Mouse (Mus musculus) liver, adult 2 months (tissue): ENCODE data around the gene Txndc16. TPM values are rescaled to one million over a fixed set of nuclear protein-coding genes. Genes with fewer than 3 reads are reported as not detected.

ENCODE experiments used
- DNase-seq: peaks from one replicate; pipeline ENCODE4 v3.0.0-alpha.2; 2011; ENCODE audit warnings: low read depth, low spot score; ENCODE audit errors: extremely low read depth
- H3K27ac ChIP-seq: fragments of 200-500 bp; replicated peaks from 2 replicates; pipeline ENCODE4 v1.5.1; 2012; ENCODE audit warnings: low read depth, mild to moderate bottlenecking, control low read depth, inconsistent platforms, low read length; ENCODE audit not compliant: insufficient read depth
- H3K27me3 ChIP-seq: fragments of 200-500 bp; 2 replicates; pipeline ENCODE4 v1.6.1; 2012; ENCODE audit warnings: mild to moderate bottlenecking, moderate library complexity, low read length, inconsistent platforms; ENCODE audit not compliant: control insufficient read depth, insufficient read depth
- H3K36me3 ChIP-seq: fragments of 200-500 bp; 2 replicates; pipeline ENCODE4 v1.6.1; 2012; ENCODE audit warnings: low read length, inconsistent platforms; ENCODE audit not compliant: control insufficient read depth, insufficient read depth
- H3K4me1 ChIP-seq: fragments of 200-500 bp; 2 replicates; pipeline ENCODE4 v1.6.1; 2011; ENCODE audit warnings: low read length; ENCODE audit not compliant: control insufficient read depth, insufficient read depth
- H3K4me3 ChIP-seq: fragments of 200-500 bp; 2 replicates; pipeline ENCODE4 v1.5.1; 2011; ENCODE audit warnings: low read depth, mild to moderate bottlenecking, control low read depth, low read length, moderate library complexity; ENCODE audit not compliant: insufficient read depth
- H3K79me2 ChIP-seq: fragments of 200-500 bp; 2 replicates; pipeline ENCODE4 v1.6.1; 2012; ENCODE audit warnings: inconsistent platforms, mild to moderate bottlenecking, low read length, moderate library complexity; ENCODE audit not compliant: control insufficient read depth, insufficient read depth
- H3K9ac ChIP-seq: fragments of 200-500 bp; 2 replicates; pipeline ENCODE4 v1.6.1; 2012; ENCODE audit warnings: low read depth, mild to moderate bottlenecking, control low read depth, inconsistent platforms, low read length
- CTCF ChIP-seq: fragments of 200-500 bp; IDR thresholded peaks from 2 replicates; pipeline ENCODE4 v1.5.1; 2011; ENCODE audit warnings: low read depth, low read length, control low read depth
- POLR2A ChIP-seq: fragments of 200-500 bp; IDR thresholded peaks from 2 replicates; pipeline ENCODE4 v1.6.1; 2011; ENCODE audit warnings: low read length, control low read depth; ENCODE audit not compliant: insufficient read depth; ENCODE audit errors: extremely low read depth
- WGBS: fragments of 180-500 bp; shearing (Covaris S2); methylation state at CpG from one replicate; pipeline ENCODE4 v1.1.7; 2018; 5-methylcytosine and 5-hydroxymethylcytosine counted together
- polyA plus RNA-seq: library from polyadenylated mRNA; depleted of rRNA; stranded (reverse); fragments of >200 nt; gene quantifications from 2 replicates; pipeline ENCODE4 v1.2.3, GENCODE M21; 2012; rRNA removed
- total RNA-seq: library from RNA; depleted of rRNA; stranded (reverse); fragments of >200 nt; gene quantifications from 2 replicates; pipeline ENCODE4 v1.2.3, GENCODE M21; 2014; rRNA removed

Txndc16 gene
- total RNA-seq (8.2 and 10.3 TPM in 2 replicates), polyA plus RNA-seq (0.81 and 0.96 TPM in 2 replicates)

DNA sequence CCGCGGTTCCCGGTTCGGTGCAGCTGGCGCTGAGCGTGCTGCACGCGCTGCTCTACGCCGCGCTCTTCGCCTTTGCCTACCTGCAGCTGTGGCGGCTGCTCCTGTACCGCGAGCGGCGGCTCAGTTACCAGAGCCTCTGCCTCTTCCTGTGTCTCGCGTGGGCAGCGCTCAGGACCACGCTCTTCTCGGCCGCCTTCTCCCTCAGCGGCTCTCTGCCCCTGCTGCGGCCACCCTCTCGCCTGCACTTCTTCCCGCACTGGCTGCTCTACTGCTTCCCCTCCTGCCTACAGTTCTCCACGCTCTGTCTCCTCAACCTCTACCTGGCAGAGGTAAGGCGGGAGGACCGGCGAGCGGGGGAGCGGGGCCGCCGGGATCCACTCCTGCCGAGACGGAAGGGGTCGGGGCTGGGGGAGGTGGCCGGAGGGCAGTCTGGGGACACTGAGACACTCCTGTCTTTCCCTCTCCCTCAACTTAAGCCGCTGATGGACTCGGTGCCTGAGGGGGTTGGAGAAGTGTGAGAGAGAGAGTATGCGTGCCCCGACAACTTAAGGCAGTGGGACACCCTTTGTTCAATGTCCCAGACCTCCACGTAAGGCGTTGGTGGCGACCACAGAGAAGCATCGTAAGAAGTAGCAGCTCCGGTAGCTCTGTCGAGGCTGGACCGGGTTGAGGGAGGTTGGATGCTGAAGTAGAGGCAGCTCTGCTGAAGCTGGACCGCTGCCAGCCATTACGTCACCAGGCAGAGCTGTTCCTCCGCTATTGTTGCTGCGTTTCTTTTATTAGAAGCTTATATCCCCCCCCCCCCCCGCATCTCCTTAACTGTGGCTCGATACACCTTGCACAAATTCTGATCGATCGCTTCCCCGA, at the start of gene Txndc16:
TSS of gene Txndc16 (minus strand) at position 239 of the 867 bp plus-strand sequence.
- Histone ChIP-seq H3K27me3 (no peaks in the 10 kb centered on the region), H3K4me3 (peak within 1 kb of the TSS; percentile 71), H3K27ac (peak within 1 kb of the TSS; percentile 3; the same call in 1 of the 2 replicates), H3K79me2 (no peaks in the 10 kb centered on the region), H3K9ac (peak within 1 kb of the TSS; percentile 82), H3K4me1 (no peaks in the 10 kb centered on the region; the same call in 1 of the 2 replicates), H3K36me3 (no peaks in the 10 kb centered on the region)
- no peak for TF ChIP-seq POLR2A
- TF ChIP-seq CTCF, result no peak
- DNase-seq, result peak; percentile 54
- WGBS, result under 1% methylated on average over 59 of the region's 59 CpGs

DNA sequence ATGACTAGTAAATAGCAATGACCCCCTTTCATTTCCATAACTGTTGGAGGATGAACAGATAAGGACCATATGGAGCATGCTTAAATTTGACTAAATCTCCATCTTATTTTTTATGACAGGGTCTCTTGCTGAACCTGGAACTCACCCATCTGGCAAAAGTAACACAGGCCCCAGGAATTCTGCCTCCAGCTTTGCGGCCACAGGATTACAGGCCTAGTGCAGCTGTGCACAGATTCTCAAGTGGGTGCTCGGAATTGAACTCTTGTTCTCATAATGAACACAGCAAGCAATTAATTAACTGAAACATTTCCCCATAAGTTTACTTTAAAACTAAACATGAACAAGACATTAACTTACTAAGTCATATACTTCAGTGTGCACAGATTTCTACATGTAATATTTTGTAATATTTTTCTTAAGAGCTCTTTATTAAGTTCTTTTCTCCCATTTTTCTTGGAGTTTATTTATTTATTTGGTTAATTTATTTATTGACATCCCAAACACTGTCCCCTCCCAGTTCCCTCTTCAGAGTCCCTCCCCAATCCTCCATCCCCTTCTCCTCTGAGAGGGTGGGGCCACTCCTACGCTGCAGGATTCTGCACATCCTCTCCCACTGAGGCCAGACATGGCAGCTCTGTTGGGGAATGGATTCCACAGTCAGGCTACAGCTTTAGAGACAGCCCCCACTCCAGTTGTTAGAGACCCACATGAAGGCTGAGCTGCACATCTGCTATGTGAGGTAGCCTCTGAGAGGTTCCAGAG, 43.9 kb upstream of the Txndc16 start:
- H3K9ac ChIP-seq, result no peak overlapping the region
- no peak for DNase-seq
- no peaks in the 10 kb centered on the region for H3K4me1 ChIP-seq
- TF ChIP-seq POLR2A (no peak), CTCF (no peak)
- no peak overlapping the region for H3K27ac ChIP-seq
- H3K27me3 ChIP-seq, result no peaks in the 10 kb centered on the region
- H3K36me3 ChIP-seq, result no peaks in the 10 kb centered on the region
- 87% methylated on average over 3 of the region's 3 CpGs for WGBS
- H3K79me2 ChIP-seq, result no peaks in the 10 kb centered on the region
- no peak overlapping the region for H3K4me3 ChIP-seq

- no peaks in the 10 kb centered on the region for H3K36me3 ChIP-seq
- H3K4me3 ChIP-seq, result no peak overlapping the region
- no peaks in the 10 kb centered on the region for H3K79me2 ChIP-seq
- no peak overlapping the region for H3K9ac ChIP-seq
- no peaks in the 10 kb centered on the region for H3K4me1 ChIP-seq
- H3K27ac ChIP-seq, result no peak overlapping the region
- DNase-seq, result peak; percentile 24
- no peak for TF ChIP-seq POLR2A
- TF ChIP-seq CTCF, result no peak
- no peaks in the 10 kb centered on the region for H3K27me3 ChIP-seq
- 79% methylated on average over 4 of the region's 4 CpGs for WGBS
Measured at GRCm38 (mm10) chr14:45251548-45252076, 31.5 kb upstream of the Txndc16 start.

DNA sequence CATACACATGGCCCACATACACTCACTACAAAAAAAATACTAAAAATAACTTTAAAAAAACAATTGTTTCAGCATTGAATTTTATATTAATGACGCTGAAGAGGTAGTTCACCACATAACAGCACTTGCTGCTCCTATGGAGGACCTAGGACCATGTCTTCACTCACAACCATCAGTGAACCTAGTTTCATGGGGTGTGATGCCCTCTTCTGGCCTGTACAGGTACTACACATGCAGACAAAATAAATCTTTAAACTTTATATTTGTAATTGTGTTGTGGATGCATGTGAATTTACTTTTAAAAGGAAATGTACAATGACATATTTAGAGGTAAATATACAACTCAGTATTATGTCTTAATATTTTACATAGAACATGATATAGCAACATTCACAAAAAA, 21.5 kb upstream of the Txndc16 start:
- WGBS, result 38% methylated on average over 1 of the region's 1 CpGs
- Histone ChIP-seq H3K27ac (no peak overlapping the region), H3K36me3 (no peaks in the 10 kb centered on the region), H3K79me2 (no peaks in the 10 kb centered on the region), H3K4me1 (no peaks in the 10 kb centered on the region), H3K4me3 (no peak overlapping the region), H3K27me3 (no peaks in the 10 kb centered on the region), H3K9ac (no peak overlapping the region)
- peak; percentile 35; the same call in 1 of the 2 replicates for TF ChIP-seq CTCF
- TF ChIP-seq POLR2A, result no peak
- no peak for DNase-seq

GRCm38 (mm10) chr14:45239042-45239441, 18.9 kb upstream of the Txndc16 start:
- no peak for DNase-seq
- no peak overlapping the region for H3K27ac ChIP-seq
- H3K9ac ChIP-seq, result no peak overlapping the region
- H3K79me2 ChIP-seq, result no peaks in the 10 kb centered on the region
- no peaks in the 10 kb centered on the region for H3K36me3 ChIP-seq
- no peaks in the 10 kb centered on the region for H3K27me3 ChIP-seq
- H3K4me3 ChIP-seq, result no peak overlapping the region
- TF ChIP-seq CTCF (no peak), POLR2A (no peak)
- 81% methylated on average over 2 of the region's 2 CpGs for WGBS
- H3K4me1 ChIP-seq, result no peaks in the 10 kb centered on the region
